Comparison of ENCODE assay signal across 8 mouse cellular contexts in genomic region chr4:125065517-125066307, GRCm38 (mm10). TPM values are rescaled to one million over a fixed set of nuclear protein-coding genes. Genes with fewer than 3 reads are reported as not detected.
A peak's percentile ranks its signal among the peaks of the same experiment; 100 is the strongest.
DNase-seq lines count a peak whose midpoint lies in the region; ATAC-seq and TF ChIP-seq lines count a peak whose summit lies in the region.

Gene Dnali1 (minus strand): TSS chr4:125065703.

- peaks cover 10% of the 10 kb centered on the region; the same call in 1 of the 2 replicates for H3K79me2 ChIP-seq in liver, adult 2 months (ENCODE audit: control insufficient read depth, insufficient read depth, low read length)

- peak; percentile 55 for DNase-seq in urinary bladder, postnatal 14 days (ENCODE audit: low spot score)
- no peak for DNase-seq in urinary bladder, postnatal 10 days (ENCODE audit: low spot score)
- peak; percentile 83 for DNase-seq in embryo, embryonic 10 days (ENCODE audit: low spot score)
- DNase-seq in gastrocnemius, postnatal 36 days: peak; percentile 21 to 28
- peak; percentile 72 for DNase-seq in liver, adult 2 months (ENCODE audit: extremely low read depth, low read depth, low spot score)
- peak; percentile 77 for DNase-seq in splenic B cell, adult 2 months (ENCODE audit: low read depth, low spot score)

- H3K4me2 ChIP-seq in midbrain, embryonic 16.5 days (ENCODE audit: low read length): peak within 1 kb of the TSS; percentile 94

- peaks cover 5% of the 10 kb centered on the region for H3K4me1 ChIP-seq in liver, adult 2 months (ENCODE audit: control insufficient read depth, insufficient read depth, low read length)
- H3K4me1 ChIP-seq in midbrain, embryonic 16.5 days (ENCODE audit: control insufficient read depth, insufficient read depth, low read length): peaks cover 17% of the 10 kb centered on the region

- TF ChIP-seq POLR2A in liver, adult 2 months (IDR thresholded peaks at IDR 0.05; ENCODE audit: extremely low read depth, insufficient read depth, low read length): no peak

- TF ChIP-seq CTCF in liver, adult 2 months (IDR thresholded peaks at IDR 0.05; ENCODE audit: low read depth, low read length): no peak

- intact Hi-C loops in gastrocnemius, postnatal 36 days (cut with DNase I): loop anchor here (10.0 kb wide), 1 partner anchor 211 kb away; the partner anchor contains the start of genes 1110065P20Rik and Yrdc

- H3K9me3 ChIP-seq in midbrain, embryonic 16.5 days (replicated peaks; ENCODE audit: control insufficient read depth, low read length, poor library complexity, severe bottlenecking): no peaks in the 10 kb centered on the region

- peaks cover 13% of the 10 kb centered on the region for H3K36me3 ChIP-seq in liver, adult 2 months (ENCODE audit: control insufficient read depth, insufficient read depth, low read length)
- H3K36me3 ChIP-seq in midbrain, embryonic 16.5 days (ENCODE audit: control insufficient read depth, insufficient read depth, low read length): peaks cover 2% of the 10 kb centered on the region; the same call in 1 of the 2 replicates
- no peaks in the 10 kb centered on the region; the same call in none of the 2 replicates for H3K36me3 ChIP-seq in splenic B cell, adult 2 months (ENCODE audit: control insufficient read depth, insufficient read depth, low read length, poor library complexity, severe bottlenecking)

- peak within 1 kb of the TSS; percentile 70 for H3K27ac ChIP-seq in liver, adult 2 months (replicated peaks; ENCODE audit: insufficient read depth, low read depth, low read length)
- peak within 1 kb of the TSS; percentile 63 for H3K27ac ChIP-seq in midbrain, embryonic 16.5 days (ENCODE audit: low read length)

- H3K9ac ChIP-seq in liver, adult 2 months (ENCODE audit: low read depth, low read length): peak within 1 kb of the TSS; percentile 77
- peak within 1 kb of the TSS; percentile 88 for H3K9ac ChIP-seq in midbrain, embryonic 16.5 days (ENCODE audit: low read depth, low read length)

- no peaks in the 10 kb centered on the region for H3K27me3 ChIP-seq in liver, adult 2 months (ENCODE audit: control insufficient read depth, insufficient read depth, low read length)
- H3K27me3 ChIP-seq in midbrain, embryonic 16.5 days (ENCODE audit: control insufficient read depth, insufficient read depth, low read depth, low read length): no peaks in the 10 kb centered on the region
- H3K27me3 ChIP-seq in splenic B cell, adult 2 months (ENCODE audit: control insufficient read depth, insufficient read depth, low read length, poor library complexity, severe bottlenecking): no peaks in the 10 kb centered on the region

- H3K4me3 ChIP-seq in liver, adult 2 months (ENCODE audit: insufficient read depth, low read depth, low read length): peak within 1 kb of the TSS; percentile 88
- H3K4me3 ChIP-seq in midbrain, embryonic 16.5 days (ENCODE audit: low read depth, low read length): peak within 1 kb of the TSS; percentile 90

- 3% methylated on average over 26 of the region's 26 CpGs for WGBS in liver, adult 2 months
- 2% methylated on average over 26 of the region's 26 CpGs for WGBS in midbrain, embryonic 16.5 days

- peak; percentile 35 for ATAC-seq in inflammation-experienced regulatory T-cells, adult 6 months
- ATAC-seq in midbrain, embryonic 16.5 days: peak; percentile 53

RNA-seq across cellular contexts. Expression of gene Dnali1, which starts in this region (rescaled TPM):
- not detected for total RNA-seq in gastrocnemius, postnatal 36 days (2021)
- not detected for polyA plus RNA-seq in inflammation-experienced regulatory T-cells, adult 6 months (2017; shearing (Covaris generic))
- 0.09 TPM in 1 of 2 replicates, not detected in the other for total RNA-seq in liver, adult 2 months (2014; rRNA removed)
- polyA plus RNA-seq in liver, adult 2 months (2012; rRNA removed): 0.05 TPM in 1 of 2 replicates, not detected in the other
- polyA plus RNA-seq in midbrain, embryonic 16.5 days (2015; fragmentation: Nextera tagmentation; extraction: Ambion mirVana): 1.2 and 1.7 TPM in 2 replicates

Comparison
In these comparisons a context has a peak if more than half of its experiments do, and no peak if none do; other contexts are left out.
1. Peak in DNase-seq in gastrocnemius, postnatal 36 days; RNA of the gene not detected or under 1 TPM.
2. Peak in ATAC-seq in inflammation-experienced regulatory T-cells, adult 6 months; RNA of the gene not detected or under 1 TPM.
3. Peak in DNase-seq, H3K4me3 ChIP-seq, H3K27ac ChIP-seq and H3K9ac ChIP-seq in liver, adult 2 months; RNA of the gene not detected or under 1 TPM.